Mouse (Mus musculus) Patski (cell line): Measurements from ENCODE around the gene Ube2i. TPM values are rescaled to one million over a fixed set of nuclear protein-coding genes. Genes with fewer than 3 reads are reported as not detected.

Experiments used
- ATAC-seq: fragments of 100-300 bp; one replicate; pipeline ENCODE4 v1.8.0; 2021
- CTCF ChIA-PET: fragments of 350-600 bp; sonication (Branson Sonifier 250); formaldehyde crosslinking; loops from one replicate; lab custom pipeline; 2022; ENCODE audit warnings: inconsistent platforms; lab: Charles Lee
- POLR2A ChIA-PET: fragments of 350-600 bp; sonication (Branson Sonifier 250); formaldehyde crosslinking; loops from one replicate; lab custom pipeline; 2022; ENCODE audit warnings: antibody characterized with exemption, inconsistent platforms; lab: Charles Lee
- DNase-seq: peaks from one replicate; pipeline ENCODE4 v3.0.0-alpha.2; 2011; ENCODE audit warnings: low read depth, low spot score
- H3K27me3 ChIP-seq: fragments of 371-371 bp; one replicate; pipeline ENCODE4 v1.5.1; 2021
- CTCF ChIP-seq: fragments of 100-300 bp; IDR thresholded peaks from one replicate; pipeline ENCODE4 v1.5.1; 2021
- in situ Hi-C: fragments of 300-500 bp; cut with MboI; formaldehyde crosslinking; loops from 3 replicates; pipeline ENCODE4 v1.11.1; 2018; ENCODE audit warnings: low pct_unique_long_range_greater_than_20kb, mixed read lengths
- polyA plus RNA-seq: library from polyadenylated mRNA; unstranded; gene quantifications from one replicate; pipeline ENCODE4 v1.2.3, GENCODE M21; 2021

Gene Ube2i
- polyA plus RNA-seq, 1 experiment from 2014 or later, result 437 TPM

DNA sequence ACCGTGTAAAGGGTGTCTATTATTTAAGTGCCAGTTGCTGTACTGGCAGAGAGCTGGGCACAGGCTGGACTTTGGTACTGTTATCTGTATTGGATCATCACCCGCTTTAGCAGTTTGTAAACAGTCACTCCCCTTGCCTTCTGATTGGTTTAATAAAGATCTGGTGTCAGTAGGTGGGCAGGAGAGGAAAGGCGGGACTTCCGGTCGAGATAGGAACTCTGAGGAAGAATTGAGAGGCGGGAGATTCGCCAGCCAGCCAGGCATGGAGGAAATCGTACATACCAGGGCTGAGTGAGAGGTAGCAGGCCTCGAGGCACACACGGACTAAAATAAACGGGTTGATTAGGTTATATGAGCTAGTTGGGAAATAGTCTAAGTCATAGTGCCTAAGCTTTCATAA, 7.7 kb upstream of the Ube2i start:
- TF ChIP-seq CTCF, result no peak
- ATAC-seq (no peak), DNase-seq (no peak)
- peaks cover 20% of the 10 kb centered on the region for H3K27me3 ChIP-seq
- in situ Hi-C loops, result no loop called here
- CTCF ChIA-PET, result no interaction called here
- POLR2A ChIA-PET, result no interaction called here

DNA sequence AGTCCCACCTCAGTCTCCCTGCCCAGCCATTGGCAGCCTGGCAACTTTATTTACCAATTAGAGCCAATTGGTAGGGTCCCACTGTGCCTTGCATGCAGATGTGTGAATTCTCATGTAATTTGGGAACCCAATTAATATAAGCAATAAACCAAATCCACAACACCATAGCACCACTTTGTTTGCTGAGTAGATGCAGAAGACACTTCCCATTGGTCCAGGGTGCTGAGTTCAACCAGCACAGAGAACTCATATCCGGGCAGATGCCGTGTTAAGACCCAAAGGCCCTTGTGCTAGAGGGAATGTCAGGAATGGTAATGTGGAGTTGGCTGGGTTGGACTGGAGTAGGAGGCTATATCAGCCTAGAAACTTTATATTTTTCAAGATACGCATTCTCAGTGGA, 1.4 kb upstream of the Ube2i start:
- CTCF ChIA-PET, result interaction anchor here (1.8 kb wide), 1 partner anchor 10 kb away, joined by 9 read pairs; no protein-coding TSS in a partner anchor
- DNase-seq (no peak), ATAC-seq (no peak)
- TF ChIP-seq CTCF, result no peak
- POLR2A ChIA-PET, result no interaction called here
- peaks cover 14% of the 10 kb centered on the region for H3K27me3 ChIP-seq
- in situ Hi-C loops, result no loop called here

DNA sequence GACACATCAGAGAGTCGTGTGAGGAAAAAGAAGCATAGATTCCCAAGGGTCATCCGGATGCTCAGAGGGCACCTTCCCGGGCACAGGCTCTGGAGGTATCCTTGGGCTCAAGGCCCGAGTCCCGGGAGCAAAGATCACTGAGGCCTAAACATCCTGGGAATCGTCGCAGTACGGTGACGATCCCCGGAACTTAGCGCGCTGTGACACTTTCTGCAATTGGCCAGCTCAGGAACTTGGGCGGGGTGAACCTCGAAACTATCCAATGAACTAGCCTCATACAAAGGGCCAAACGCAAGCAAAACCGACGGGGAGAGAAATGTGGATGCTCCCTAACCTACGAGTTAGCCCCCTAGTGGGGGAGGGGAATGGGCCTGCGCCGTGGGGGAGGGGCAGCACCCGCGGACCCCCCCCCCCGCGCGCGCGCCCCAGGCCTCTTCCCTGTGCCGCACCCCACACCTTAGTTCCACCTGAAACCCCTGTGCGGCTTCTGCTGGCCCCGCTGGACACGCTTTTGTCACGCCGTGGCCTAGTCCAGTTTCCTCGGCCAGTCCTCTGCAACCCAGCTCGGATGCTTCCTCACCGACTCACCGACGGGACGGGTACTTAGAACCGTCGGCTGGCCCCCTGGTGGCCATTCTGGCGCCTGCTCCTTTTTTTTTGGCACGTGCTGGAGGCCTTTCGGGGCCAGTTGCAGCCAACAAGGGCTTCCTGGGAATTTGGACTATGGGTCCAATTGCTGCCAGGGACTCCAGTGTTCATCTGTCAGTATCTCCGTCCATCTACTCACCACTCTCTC, 518 bp downstream of the Ube2i start:
- in situ Hi-C loops, result loop anchor here (5.0 kb wide), 2 partner anchors 82 to 157 kb away; partner anchors contain the start of gene Telo2
- H3K27me3 ChIP-seq, result peaks cover 3% of the 10 kb centered on the region
- peak; percentile 100 for DNase-seq
- TF ChIP-seq CTCF, result peak; percentile 87
- peak; percentile 31 for ATAC-seq
- ChIA-PET CTCF (interaction anchor here (1.0 to 1.8 kb wide), 4 partner anchors 9 to 90 kb away, joined by 3 to 9 read pairs (median 4); no protein-coding TSS in a partner anchor), POLR2A (interaction anchor here (0.5 to 1.8 kb wide), 10 partner anchors 9 to 200 kb away, joined by 3 to 7 read pairs (median 4); partner anchors contain the start of gene BC003965)

DNA sequence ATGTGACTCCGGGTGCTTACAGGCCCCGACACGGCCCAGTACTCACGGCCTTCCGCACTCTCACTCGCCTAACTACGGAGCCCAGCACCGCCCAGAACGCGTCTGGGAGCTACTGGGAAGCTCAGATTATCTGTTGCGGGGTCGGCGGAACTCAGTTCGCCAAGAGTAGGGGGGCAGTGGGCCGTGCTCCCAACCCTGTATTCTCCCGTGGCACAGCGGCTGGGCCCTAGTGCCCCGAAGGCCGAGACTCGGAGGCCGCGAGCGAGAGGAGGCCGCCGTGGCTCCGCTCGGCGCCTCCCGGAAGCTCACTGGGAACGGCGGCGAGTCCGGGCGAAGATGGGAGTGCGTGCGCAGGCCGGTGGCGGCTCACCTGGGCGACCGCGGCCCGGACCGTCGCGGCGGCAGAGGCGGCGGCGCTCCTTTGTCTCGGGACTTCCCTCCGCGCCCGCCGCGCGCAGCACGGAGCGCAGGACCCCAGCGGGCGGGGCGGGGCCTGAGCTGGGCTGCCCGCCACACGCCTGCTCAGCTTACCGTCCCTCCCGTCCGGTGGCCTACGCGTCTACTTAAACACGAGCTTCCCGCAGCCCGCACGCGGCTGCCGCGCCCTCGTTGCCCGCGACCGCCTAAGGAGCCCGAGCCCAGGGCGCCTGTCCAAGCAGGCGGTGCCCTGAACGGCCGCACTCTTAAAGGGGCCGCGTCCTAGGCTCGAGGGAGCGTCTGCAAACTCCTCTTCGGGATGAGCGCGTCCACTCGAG, 1.3 kb downstream of the Ube2i start:
- ATAC-seq (peak; percentile 45), DNase-seq (no peak)
- TF ChIP-seq CTCF, result no peak
- ChIA-PET POLR2A (interaction anchor here (0.6 to 1.8 kb wide), 11 partner anchors 8 to 351 kb away, joined by 3 to 7 read pairs (median 3); partner anchors contain the start of genes BC003965, Gnptg and Tsr3), CTCF (interaction anchor here (1.1 kb wide), 1 partner anchor 8 kb away, joined by 4 read pairs; no protein-coding TSS in a partner anchor)
- H3K27me3 ChIP-seq, result no peaks in the 10 kb centered on the region
- in situ Hi-C loops, result loop anchor here (5.0 kb wide), 2 partner anchors 81 to 156 kb away; partner anchors contain the start of gene Telo2

DNA sequence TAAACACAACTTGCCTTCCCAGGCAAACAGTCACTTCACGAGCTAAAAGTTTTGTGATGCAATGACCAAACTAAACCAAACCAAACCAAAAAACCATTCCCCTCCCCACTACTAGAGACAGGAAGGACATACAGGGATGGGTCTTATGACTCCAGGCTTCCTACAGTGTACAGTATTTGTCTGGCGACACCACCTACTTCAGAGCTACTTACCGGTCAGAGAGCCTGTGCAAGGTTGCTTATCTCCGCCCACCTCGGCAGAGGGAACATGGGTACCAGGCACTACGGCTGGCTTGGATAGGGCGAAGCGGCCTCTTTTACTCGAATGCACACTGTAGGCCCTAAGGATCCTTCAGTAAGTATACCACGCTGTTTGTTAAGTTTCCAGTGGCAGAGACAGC, 2.1 kb downstream of the Ube2i start:
- DNase-seq (no peak), ATAC-seq (no peak)
- CTCF ChIA-PET, result interaction anchor here (0.8 to 1.0 kb wide), 2 partner anchors 25 to 48 kb away, joined by 3 to 5 read pairs; no protein-coding TSS in a partner anchor
- POLR2A ChIA-PET, result interaction anchor here (0.6 to 1.8 kb wide), 9 partner anchors 11 to 351 kb away, joined by 3 to 7 read pairs (median 3); partner anchors contain the start of genes BC003965, Gnptg and Tsr3
- in situ Hi-C loops, result loop anchor here (5.0 kb wide), 2 partner anchors 80 to 155 kb away; partner anchors contain the start of gene Telo2
- TF ChIP-seq CTCF, result no peak
- no peaks in the 10 kb centered on the region for H3K27me3 ChIP-seq

DNA sequence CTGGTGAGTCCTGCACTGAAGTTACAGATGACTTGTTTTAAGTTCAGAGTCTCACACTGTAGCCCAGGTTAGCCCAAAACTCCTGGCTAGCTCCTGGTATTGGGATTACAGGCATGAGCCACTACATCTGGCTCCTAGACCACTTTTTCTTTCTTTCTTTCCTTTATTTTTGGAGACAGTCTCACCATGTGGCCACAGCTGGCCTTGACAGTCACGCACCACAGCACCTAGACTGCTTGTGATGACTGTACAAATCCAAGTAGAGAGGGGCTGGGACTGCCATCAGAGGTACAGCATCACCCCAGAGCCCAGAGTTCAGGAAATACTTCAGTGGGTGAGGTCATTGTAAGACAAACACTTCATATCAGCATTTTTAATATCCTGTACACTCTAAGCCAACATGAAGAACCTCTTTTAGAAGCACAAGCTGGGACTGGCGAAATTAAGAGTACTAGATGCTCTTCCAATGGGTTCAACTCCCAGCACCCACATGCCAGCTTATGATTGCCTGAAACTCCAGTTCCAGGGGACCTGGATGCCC, 3.6 kb downstream of the Ube2i start:
- ChIA-PET CTCF (interaction anchor here (1.3 kb wide), 1 partner anchor 12 kb away, joined by 3 read pairs; no protein-coding TSS in a partner anchor), POLR2A (no interaction called here)

DNA sequence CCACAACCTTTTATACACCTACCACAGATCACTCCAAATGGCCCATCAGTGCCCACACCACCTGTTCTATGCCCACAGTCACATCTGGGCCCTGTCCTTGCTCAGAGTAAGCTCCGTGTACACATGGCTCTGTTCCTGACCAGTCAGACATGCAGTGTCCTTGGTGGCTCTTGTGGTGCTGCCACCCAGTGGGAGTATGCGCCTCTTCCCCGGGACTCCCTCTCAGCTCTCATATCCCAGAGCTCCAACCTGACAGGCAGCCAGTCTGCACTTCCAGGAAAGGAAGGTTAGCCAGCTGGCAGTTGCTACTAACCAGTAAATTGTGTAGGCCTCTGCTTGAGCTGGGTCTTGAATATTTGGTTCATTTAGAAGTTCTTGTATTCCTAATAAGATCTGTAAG, 10.0 kb downstream of the Ube2i start:
- no peaks in the 10 kb centered on the region for H3K27me3 ChIP-seq
- no peak for DNase-seq
- no peak for TF ChIP-seq CTCF
- POLR2A ChIA-PET, result interaction anchor here (1.1 kb wide), 1 partner anchor 9 kb away, joined by 6 read pairs; no protein-coding TSS in a partner anchor
- in situ Hi-C loops, result no loop called here
- CTCF ChIA-PET, result interaction anchor here (1.5 to 1.8 kb wide), 2 partner anchors 9 to 21 kb away, joined by 4 read pairs; no protein-coding TSS in a partner anchor
- no peak for ATAC-seq

More for the DNA sequence above, 3.6 kb downstream of the Ube2i start:
- in situ Hi-C loops, result loop anchor here (5.0 kb wide), 2 partner anchors 79 to 154 kb away; partner anchors contain the start of gene Telo2
- no peak for ATAC-seq
- TF ChIP-seq CTCF, result no peak
- no peak for DNase-seq
- H3K27me3 ChIP-seq, result no peaks in the 10 kb centered on the region

DNA sequence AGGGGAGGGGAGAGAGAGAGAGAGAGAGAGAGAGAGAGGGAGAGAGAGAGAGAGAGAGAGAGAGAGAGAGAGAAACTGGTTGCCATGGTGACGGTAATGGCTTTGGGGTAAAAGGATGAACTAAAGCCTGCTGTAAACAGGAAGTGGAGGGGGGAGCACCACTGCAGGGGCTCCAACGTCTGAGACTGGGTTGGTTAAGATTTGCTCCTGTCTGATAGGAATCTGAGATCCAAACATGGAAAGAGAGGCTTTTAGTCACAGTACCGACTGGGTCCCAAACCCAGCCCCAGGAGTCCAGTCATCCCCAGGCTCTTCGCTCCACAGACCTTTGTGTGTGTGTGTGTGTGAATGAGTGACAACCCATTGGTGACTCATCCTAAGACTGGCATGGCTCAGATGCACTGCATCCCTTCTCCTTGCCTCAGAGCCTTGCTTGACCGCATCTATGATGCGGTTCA, 16.6 kb downstream of the Ube2i start:
- in situ Hi-C loops, result no loop called here
- no peaks in the 10 kb centered on the region for H3K27me3 ChIP-seq
- no peak for TF ChIP-seq CTCF
- ATAC-seq (no peak), DNase-seq (no peak)
- POLR2A ChIA-PET, result interaction anchor here (2.8 kb wide), 1 partner anchor 11 kb away, joined by 11 read pairs; no protein-coding TSS in a partner anchor
- CTCF ChIA-PET, result no interaction called here

DNA sequence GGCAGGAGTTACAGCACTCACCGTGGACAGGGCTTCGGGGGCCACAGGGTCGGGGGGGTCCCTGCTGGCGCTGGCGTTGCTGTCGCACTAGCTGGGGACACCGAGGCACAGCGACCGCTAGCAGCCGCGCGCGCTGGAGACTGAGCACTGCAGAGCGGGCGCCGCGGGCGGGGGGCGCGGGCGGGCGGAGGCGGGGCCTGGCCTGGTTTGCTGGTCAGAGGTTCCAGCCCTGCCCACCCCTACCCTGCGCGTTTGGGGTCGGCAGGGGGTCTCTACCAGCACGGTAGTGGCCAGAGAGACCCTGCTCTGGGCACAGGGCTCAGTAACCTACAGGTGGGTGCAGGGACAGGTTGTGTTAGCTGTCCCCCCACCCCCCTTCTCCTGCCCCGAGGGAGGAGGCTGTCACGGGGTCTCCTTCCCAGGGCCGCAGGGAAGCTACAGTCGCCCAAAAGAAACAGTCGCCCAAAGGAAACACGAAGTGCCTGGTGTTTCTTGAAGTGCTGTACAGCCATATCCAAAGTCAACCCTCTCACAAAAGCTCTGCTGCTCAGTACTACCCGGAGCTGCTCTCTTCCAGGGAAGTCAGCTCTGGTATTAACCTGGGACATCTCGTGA, 18.2 kb downstream of the Ube2i start, which contains the start of gene Baiap3:
Gene Baiap3, minus strand, starts transcription at position 225 of the 615 bp plus-strand sequence.
- DNase-seq (no peak), ATAC-seq (no peak)
- ChIA-PET CTCF (no interaction called here), POLR2A (no interaction called here)
- TF ChIP-seq CTCF, result no peak
- in situ Hi-C loops, result no loop called here
- no peaks in the 10 kb centered on the region for H3K27me3 ChIP-seq
